Mouse (Mus musculus) intestine, embryonic 14.5 days (tissue): Measurements from ENCODE around the gene Specc1. TPM values are rescaled to one million over a fixed set of nuclear protein-coding genes. Genes with fewer than 3 reads are reported as not detected.

Source experiments
- ATAC-seq: fragments of 200-750 bp; cut with Nextera tagmentation; replicated peaks from 2 replicates; pipeline ENCODE4 v1.8.0; 2017; ENCODE audit warnings: low read depth, moderate number of reproducible peaks, moderate TSS enrichment, moderate library complexity; ENCODE audit not compliant: low FRiP score, low TSS enrichment
- DNase-seq: peaks from one replicate; pipeline ENCODE4 v3.0.0-alpha.2; 2018; ENCODE audit warnings: low spot score
- H3K27ac ChIP-seq: fragments of 300-500 bp; sonication (generic); 2 replicates; pipeline ENCODE4 v1.5.1; 2014; ENCODE audit warnings: low read depth, mild to moderate bottlenecking, control low read depth
- H3K27me3 ChIP-seq: fragments of 300-500 bp; sonication (generic); replicated peaks from 2 replicates; pipeline ENCODE4 v1.6.1; 2014; ENCODE audit warnings: low read length, control low read depth; ENCODE audit not compliant: control insufficient read depth, insufficient read depth
- H3K36me3 ChIP-seq: fragments of 300-500 bp; sonication (generic); 2 replicates; pipeline ENCODE4 v1.6.1; 2014; ENCODE audit warnings: low read length, control low read depth; ENCODE audit not compliant: control insufficient read depth, insufficient read depth
- H3K4me1 ChIP-seq: fragments of 300-500 bp; sonication (generic); replicated peaks from 2 replicates; pipeline ENCODE4 v1.6.1; 2014; ENCODE audit warnings: low read length, control low read depth, mixed read lengths; ENCODE audit not compliant: control insufficient read depth, insufficient read depth
- H3K4me2 ChIP-seq: fragments of 300-500 bp; sonication (generic); 2 replicates; pipeline ENCODE4 v1.6.1; 2014; ENCODE audit warnings: low read length
- H3K4me3 ChIP-seq: fragments of 300-500 bp; sonication (generic); 2 replicates; pipeline ENCODE4 v1.5.1; 2014; ENCODE audit warnings: low read depth, low read length, control low read depth, mixed read lengths
- H3K9ac ChIP-seq: fragments of 300-500 bp; sonication (generic); 2 replicates; pipeline ENCODE4 v1.6.1; 2014; ENCODE audit warnings: mild to moderate bottlenecking, low read length
- H3K9me3 ChIP-seq: fragments of 300-500 bp; sonication (generic); 2 replicates; pipeline ENCODE4 v1.6.1; 2016; ENCODE audit warnings: low read length, control low read depth; ENCODE audit not compliant: control insufficient read depth
- WGBS: fragments of 180-500 bp; shearing (Covaris S2); extraction: QIAGEN DNeasy Blood & Tissue Kit; methylation state at CpG from one replicate; pipeline ENCODE4 v1.1.7; 2014; 5-methylcytosine and 5-hydroxymethylcytosine counted together
- polyA plus RNA-seq: library from polyadenylated mRNA; unstranded; fragments of >200 nt; fragmentation: Nextera tagmentation; extraction: Ambion mirVana; gene quantifications from 2 replicates; pipeline ENCODE4 v1.2.1, GENCODE M21; 2014

Specc1 gene
- polyA plus RNA-seq, 1 experiment from 2014 or later: 10.5 TPM

DNA sequence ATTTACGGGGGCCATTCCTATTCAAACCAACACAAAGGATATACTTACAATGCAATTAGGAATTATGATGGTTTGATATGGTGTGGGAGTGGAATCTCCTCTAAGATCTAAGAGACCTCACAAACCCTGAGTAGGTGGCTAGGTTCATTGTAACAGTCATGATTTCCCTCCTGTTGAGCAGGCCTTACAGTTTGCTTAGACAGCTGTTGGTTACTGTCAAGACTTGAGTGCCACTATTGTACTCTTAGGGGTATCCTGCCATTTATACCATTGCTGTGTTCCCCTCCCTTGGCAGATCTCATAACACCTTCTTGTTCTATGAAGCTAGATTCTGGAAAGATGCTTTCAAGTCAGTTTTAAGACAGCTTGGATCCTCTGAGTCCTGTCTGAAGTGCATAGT, 78.7 kb downstream of the Specc1 start:
- no peak overlapping the region for H3K9ac ChIP-seq
- 94% methylated on average over 1 of the region's 1 CpGs for WGBS
- no peaks in the 10 kb centered on the region for H3K36me3 ChIP-seq
- no peak overlapping the region for H3K27ac ChIP-seq
- no peaks in the 10 kb centered on the region for H3K4me1 ChIP-seq
- no peaks in the 10 kb centered on the region for H3K27me3 ChIP-seq
- no peak overlapping the region for H3K4me3 ChIP-seq
- DNase-seq (no peak), ATAC-seq (no peak)
- no peak overlapping the region for H3K4me2 ChIP-seq
- H3K9me3 ChIP-seq: no peaks in the 10 kb centered on the region

DNA sequence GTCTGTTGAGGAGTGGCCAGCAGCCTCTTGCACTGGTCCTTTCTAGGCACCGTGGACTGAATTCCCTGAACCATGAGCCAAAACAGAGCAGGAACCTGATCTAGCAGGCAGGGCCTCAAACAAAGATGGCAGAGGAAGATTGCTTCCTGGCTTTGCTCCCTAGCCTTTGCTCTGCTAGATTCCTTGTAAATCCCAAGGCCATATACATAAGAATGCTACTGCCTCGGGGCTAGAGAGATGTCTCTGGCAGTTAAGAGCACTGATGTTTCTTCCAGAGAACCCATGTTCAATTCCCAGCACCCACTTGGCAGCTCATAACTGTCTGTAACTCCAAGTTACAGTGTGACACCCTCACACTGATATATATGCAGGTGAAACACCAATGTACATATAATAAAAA, 83.6 kb downstream of the Specc1 start:
- Histone ChIP-seq H3K9me3 (no peaks in the 10 kb centered on the region), H3K36me3 (no peaks in the 10 kb centered on the region), H3K27me3 (no peaks in the 10 kb centered on the region), H3K27ac (no peak overlapping the region), H3K4me3 (no peak overlapping the region), H3K4me2 (no peak overlapping the region), H3K4me1 (no peaks in the 10 kb centered on the region), H3K9ac (no peak overlapping the region)
- ATAC-seq (no peak), DNase-seq (no peak)
- WGBS: 68% methylated on average over 2 of the region's 2 CpGs

DNA sequence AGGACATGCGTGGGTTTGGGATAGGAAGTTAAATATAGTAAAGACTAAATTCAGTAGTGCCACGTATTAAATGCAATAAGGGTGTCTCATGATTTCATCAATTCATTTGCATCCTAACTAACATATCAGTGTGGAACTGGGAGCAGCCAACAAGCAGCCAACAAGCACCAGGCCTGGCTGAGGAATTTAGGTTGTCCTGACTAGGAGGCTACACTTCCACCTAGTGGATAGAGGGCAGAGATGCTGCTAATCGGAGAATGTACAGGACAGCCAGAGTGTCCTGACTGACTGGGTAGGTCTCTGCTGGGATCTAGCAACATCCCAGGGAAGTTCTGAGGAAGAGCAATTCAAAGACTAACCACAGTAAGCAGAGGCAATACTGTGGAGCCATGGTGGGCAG, 88.1 kb downstream of the Specc1 start:
- no peaks in the 10 kb centered on the region for H3K9me3 ChIP-seq
- no peak overlapping the region for H3K4me2 ChIP-seq
- no peak overlapping the region for H3K4me3 ChIP-seq
- H3K9ac ChIP-seq: no peak overlapping the region
- ATAC-seq: no peak; the same call in 1 of the 2 replicates
- no peak overlapping the region for H3K27ac ChIP-seq
- H3K27me3 ChIP-seq: no peaks in the 10 kb centered on the region
- no peaks in the 10 kb centered on the region for H3K36me3 ChIP-seq
- DNase-seq: no peak
- 40% methylated on average over 3 of the region's 3 CpGs for WGBS
- H3K4me1 ChIP-seq: no peaks in the 10 kb centered on the region

DNA sequence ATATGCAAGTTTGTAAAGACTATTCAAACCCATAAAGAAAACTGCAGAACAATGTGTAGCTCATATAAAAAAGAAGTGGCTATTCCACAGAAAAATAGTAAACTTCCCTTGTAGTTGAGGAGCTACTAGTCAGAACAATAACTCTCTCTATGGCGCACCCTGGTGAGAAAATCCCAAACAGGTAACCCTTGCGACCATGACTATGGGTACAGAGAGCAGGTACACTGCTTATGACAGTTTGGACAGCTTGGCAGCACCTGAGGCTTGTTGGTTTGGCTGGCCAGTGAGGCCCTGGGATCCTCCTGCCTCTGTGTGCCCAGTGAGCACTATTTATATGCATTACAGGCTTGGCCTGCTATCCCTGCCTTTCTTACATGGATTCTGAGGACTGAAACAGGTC, 89.4 kb downstream of the Specc1 start:
- ATAC-seq: no peak
- H3K36me3 ChIP-seq: no peaks in the 10 kb centered on the region
- no peaks in the 10 kb centered on the region for H3K9me3 ChIP-seq
- no peaks in the 10 kb centered on the region for H3K4me1 ChIP-seq
- H3K4me2 ChIP-seq: no peak overlapping the region
- no peak for DNase-seq
- H3K4me3 ChIP-seq: no peak overlapping the region
- no peak overlapping the region for H3K27ac ChIP-seq
- no peaks in the 10 kb centered on the region for H3K27me3 ChIP-seq
- 55% methylated on average over 2 of the region's 2 CpGs for WGBS
- no peak overlapping the region for H3K9ac ChIP-seq

DNA sequence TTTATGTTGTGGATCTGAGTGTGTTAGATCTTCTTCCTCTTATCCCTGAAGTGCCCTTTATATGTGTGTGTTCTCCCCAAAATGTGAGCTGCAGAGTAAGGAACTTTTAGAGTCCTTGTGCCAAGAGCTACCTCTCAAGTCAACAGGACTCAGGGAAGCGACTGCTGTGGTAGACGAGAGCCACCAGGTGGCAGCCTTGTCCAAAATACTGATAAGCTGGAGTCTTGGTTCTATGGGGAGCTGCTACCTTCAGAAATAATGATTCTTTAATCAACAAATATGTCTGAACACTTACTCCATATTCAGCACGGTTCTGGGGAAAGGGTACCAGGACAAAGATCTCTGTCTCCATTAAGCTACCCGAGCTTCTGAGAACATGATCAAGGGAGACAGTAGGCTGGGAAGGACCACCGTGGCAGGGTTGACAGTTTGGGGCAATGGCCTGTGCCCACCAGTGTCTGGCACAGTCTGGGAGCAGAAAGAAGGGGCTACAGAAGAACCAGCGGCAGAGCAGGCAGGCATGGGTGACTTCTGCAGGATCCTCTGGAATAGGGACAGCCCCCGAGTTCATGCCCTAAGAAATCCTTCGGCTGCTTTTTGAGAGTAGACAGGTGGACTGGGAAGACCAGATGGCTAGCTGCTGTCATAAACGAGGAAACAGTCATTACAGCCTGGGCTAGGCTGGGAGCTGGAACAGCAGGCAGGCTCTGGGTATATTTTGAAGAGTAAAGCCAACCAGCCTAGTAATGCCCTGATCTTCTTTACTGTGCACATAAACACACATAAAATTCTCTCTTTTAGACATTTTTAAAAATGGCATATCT, 91.5 kb downstream of the Specc1 start:
- DNase-seq (peak; percentile 84), ATAC-seq (peak; percentile 63; the same call in 1 of the 2 replicates)
- Histone ChIP-seq H3K4me2 (no peak overlapping the region), H3K9me3 (no peaks in the 10 kb centered on the region), H3K9ac (no peak overlapping the region), H3K4me1 (no peaks in the 10 kb centered on the region), H3K27me3 (no peaks in the 10 kb centered on the region), H3K36me3 (no peaks in the 10 kb centered on the region), H3K27ac (no peak overlapping the region), H3K4me3 (no peak overlapping the region)
- WGBS: 35% methylated on average over 9 of the region's 9 CpGs

DNA sequence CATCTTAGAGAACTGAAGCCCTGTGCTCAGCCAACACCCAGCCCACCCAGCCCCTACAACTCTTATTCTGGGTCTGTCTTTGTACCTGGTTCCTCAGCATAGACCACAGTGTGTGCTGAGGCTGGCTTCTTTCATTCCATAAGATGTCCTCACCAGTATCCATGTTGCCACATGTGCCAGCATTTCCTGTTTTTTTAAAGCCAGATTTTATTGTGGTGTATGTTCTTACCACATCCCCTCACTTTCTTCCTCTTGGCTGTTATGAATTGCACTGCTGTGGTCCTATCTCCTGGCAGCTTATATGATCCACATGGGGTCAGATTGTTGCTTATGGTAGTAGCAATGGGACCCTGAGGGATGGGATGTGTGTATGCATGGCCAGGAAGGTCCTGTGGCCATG, 92.6 kb downstream of the Specc1 start:
- Histone ChIP-seq H3K4me3 (no peak overlapping the region), H3K27me3 (no peaks in the 10 kb centered on the region), H3K27ac (no peak overlapping the region), H3K4me2 (no peak overlapping the region), H3K9me3 (no peaks in the 10 kb centered on the region), H3K36me3 (no peaks in the 10 kb centered on the region), H3K9ac (no peak overlapping the region), H3K4me1 (no peaks in the 10 kb centered on the region)
- ATAC-seq (no peak), DNase-seq (no peak)

DNA sequence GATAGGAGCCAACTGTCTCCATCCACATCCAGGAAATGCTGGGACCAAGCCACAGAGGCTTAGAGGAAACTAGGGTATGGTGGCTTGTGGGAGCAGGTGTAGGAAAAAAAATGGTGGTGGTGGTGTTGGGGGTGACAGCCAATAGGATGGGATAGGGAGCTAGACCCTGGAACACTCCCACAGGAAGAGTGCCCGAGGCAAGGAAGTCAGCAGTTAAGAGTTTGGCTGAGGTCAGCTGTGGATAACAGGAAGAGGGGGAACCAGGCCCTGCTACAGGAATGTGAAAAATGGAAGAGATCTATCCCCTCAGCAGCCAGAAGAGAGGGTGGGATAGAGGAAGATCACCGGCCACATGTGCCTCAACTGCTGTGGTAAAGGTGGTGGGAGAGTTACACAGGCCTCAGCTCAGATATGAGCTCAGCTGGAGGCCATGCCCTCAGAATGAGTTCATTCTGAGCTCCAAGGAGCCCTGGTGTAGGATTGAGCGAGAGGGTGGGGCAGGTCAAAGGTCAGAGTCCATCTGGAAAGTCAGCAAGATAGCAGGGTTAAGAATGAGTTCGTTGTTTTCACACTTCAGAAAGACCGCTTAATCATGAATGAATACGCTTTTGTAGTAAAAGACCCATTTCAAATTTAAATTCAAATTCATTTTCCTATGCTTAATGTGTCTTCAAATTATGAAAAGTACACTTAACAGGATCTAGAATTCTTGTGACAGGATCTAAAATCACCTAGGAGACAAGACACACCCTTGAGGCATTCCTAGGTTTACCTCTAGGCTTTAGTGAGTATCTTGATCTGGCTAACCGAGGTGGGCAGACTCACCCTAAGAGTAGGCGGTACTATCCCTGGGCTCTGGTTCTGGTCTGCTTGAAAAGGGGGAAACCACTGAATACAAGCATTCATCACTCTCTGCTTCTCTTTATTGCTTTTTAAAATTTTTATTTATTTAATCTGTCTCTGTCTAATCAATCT, 94.1 kb downstream of the Specc1 start:
- no peak for DNase-seq
- Histone ChIP-seq H3K27ac (no peak overlapping the region), H3K4me3 (no peak overlapping the region), H3K9me3 (no peaks in the 10 kb centered on the region), H3K27me3 (no peaks in the 10 kb centered on the region), H3K4me2 (no peak overlapping the region), H3K4me1 (no peaks in the 10 kb centered on the region), H3K9ac (no peak overlapping the region), H3K36me3 (no peaks in the 10 kb centered on the region)
- peak; percentile 62; the same call in 1 of the 2 replicates for ATAC-seq
- 55% methylated on average over 8 of the region's 8 CpGs for WGBS

DNA sequence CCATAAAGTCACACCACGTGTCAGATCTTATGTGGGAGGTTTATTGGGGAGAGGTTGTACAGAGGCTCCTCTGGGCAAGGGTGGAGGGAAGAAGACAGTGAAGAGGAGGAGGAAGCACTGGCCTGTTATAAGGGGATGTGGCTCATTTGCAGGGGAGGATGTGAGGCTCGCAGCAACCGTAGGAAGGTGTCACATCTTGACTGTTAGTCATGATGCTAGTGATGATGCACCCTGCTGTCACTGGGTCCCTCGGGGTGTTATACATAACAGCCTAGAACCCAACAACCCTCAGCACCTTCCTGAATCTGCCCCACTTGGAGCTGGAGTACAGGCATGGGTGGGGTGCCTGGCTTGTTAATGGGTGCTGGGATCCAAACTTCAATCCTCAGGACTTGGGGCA, 94.9 kb downstream of the Specc1 start:
- no peak overlapping the region for H3K4me2 ChIP-seq
- H3K36me3 ChIP-seq: no peaks in the 10 kb centered on the region
- H3K27me3 ChIP-seq: no peaks in the 10 kb centered on the region
- DNase-seq: no peak
- H3K9ac ChIP-seq: no peak overlapping the region
- 90% methylated on average over 4 of the region's 4 CpGs for WGBS
- no peak overlapping the region for H3K27ac ChIP-seq
- no peak for ATAC-seq
- H3K4me1 ChIP-seq: no peaks in the 10 kb centered on the region
- H3K9me3 ChIP-seq: no peaks in the 10 kb centered on the region
- H3K4me3 ChIP-seq: no peak overlapping the region
